Mouse (Mus musculus): ENCODE measurements around the gene Fam89b.

The Fam89b gene

GRCm38 (mm10) chr19:5739446-5739845, 10.0 kb upstream of the Fam89b start:
- no peak for DNase-seq (ENCODE audit: low spot score)

GRCm38 (mm10) chr19:5734325-5734724, 4.9 kb upstream of the Fam89b start:
- no peak for DNase-seq (ENCODE audit: low spot score)

- peak; percentile 90 for DNase-seq (ENCODE audit: low spot score)
Observed at GRCm38 (mm10) chr19:5731264-5731978, 2.0 kb upstream of the Fam89b start.

DNA sequence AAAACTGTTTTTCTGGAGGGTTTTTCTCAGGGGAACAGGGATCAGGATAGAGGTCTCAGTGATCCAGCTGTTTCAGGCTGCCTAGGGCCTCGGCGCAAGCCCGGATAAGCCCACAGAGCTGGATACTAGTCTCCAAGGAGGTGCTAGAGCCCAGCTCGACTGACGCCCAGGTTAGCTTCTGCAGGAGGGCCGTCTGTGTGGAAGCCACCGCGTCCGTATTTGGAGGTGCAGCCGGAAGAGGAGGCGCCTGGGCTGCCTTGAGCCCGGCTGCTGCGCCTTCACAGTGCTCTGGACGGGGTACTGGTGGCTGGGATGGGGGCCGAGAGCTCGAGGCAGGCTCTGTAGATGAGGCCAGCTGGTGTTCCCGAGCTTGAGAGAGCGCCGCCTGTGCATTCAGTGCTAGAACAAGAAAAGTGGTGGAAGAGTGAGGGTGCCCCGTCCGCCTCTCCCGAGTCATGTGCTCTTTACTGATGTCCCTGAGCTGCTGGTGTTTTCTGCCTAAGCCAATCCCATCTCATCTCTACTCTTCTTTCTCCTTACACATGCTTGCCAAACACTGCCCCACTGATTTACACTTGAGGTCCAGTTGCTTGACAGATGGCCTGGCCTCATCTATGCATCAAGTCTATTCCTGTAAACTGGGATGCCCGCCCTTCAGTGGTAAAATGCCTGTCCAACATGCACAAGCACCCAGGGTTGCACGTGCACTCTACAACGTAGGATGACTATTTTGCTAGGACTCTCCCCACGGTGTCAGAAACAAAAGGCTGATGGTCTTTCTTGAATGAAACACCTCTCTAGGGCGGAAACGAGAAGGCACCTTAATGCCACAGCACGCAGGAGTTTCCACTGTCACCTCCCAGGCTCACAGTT, 1.1 kb upstream of the Fam89b start:
- DNase-seq (ENCODE audit: low spot score) = no peak

GRCm38 (mm10) chr19:5728631-5729443, 616 bp downstream of the Fam89b start:
- no peak for DNase-seq (ENCODE audit: low spot score)

DNA sequence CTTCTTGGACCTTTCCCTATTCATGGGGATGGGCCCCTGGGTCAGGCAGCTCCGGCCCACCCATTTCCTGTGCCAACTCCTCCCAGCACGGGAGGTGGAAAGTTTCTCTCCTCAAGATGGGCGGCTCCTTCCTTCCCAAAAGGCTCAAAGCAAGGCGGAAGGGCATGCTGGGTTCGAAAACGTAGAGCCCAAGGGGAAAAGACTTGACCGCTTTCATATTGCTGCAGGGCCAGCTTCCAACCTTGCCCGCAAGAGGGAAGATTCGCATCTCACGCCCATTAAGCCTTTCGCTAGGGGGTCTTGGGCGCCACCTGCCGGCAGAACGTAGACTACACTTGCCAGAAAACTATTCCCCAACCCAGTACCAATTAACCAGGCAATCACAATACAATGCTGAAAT, 1.8 kb downstream of the Fam89b start:
- DNase-seq (ENCODE audit: low spot score) = peak; percentile 90

DNA sequence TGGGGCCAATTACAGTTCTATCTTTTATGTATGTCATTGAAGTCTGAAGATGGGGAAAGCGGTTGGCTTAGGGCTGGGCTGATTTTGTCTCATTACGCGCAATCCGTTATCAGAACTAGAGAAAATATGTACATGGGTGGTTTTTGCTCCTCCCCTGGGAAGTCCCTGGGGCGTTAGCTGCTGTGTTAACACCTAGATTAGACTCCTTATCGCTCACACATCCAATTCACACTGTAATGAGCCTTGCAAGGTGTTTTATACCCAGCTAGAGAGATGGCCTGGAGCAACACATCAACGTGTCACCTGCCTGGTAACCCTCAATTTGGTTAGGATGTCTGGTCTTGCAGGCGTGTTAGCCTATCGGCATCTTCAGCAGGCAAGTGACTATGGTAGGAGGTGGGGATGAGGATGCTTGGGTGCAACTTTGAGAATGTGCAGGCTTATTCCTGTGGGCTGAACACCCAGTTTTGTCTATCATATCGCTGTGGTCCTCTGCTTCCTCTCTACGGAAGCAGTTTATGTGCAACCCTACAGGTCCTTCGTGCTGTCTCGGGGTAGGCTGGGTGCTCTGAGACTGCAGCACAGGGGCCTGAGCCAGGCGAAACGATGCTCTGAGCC, 2.4 kb downstream of the Fam89b start:
- no peak for DNase-seq (ENCODE audit: low spot score)

DNA sequence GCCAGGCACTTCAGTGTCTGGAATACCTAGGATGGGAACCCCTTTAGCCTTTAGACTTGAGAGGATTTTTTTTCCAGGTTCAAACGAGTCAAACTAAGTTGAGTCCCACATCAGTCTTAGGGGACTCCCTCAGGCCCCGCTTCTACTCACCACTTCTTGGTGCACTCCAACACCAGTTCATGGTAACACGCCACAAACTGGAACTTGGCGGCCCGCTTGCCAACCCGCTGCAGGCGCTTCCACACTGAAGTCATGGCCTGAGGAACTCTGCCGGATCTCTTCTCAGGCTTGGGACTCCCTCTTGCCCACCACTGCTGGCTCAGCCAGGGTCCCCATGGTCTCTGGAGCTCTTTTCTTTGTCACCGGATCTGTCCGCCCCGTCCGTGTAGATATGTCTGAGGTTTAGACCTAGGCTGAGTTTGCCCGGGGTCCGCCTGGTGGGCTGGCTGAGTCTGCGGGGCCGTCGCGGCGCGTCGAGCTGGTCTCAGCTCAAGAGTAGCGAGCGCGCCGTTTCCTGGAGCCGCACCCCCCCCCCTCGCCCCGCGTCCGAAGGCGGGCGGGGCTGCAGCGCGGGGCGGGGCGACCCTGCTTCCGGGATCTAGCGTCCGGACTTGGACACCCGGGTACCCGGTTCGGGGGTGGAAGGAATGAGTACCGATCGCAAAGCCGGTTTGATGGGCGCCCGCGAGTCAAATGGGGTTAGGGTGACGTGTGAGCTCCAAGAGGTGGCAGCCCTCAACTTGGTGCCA, 3.5 kb downstream of the Fam89b start, which contains the start of gene Ehbp1l1:
TSS of gene Ehbp1l1 (minus strand) at position 551 of the 749 bp plus-strand sequence.
- peak; percentile 77 for DNase-seq (ENCODE audit: low spot score)

DNA sequence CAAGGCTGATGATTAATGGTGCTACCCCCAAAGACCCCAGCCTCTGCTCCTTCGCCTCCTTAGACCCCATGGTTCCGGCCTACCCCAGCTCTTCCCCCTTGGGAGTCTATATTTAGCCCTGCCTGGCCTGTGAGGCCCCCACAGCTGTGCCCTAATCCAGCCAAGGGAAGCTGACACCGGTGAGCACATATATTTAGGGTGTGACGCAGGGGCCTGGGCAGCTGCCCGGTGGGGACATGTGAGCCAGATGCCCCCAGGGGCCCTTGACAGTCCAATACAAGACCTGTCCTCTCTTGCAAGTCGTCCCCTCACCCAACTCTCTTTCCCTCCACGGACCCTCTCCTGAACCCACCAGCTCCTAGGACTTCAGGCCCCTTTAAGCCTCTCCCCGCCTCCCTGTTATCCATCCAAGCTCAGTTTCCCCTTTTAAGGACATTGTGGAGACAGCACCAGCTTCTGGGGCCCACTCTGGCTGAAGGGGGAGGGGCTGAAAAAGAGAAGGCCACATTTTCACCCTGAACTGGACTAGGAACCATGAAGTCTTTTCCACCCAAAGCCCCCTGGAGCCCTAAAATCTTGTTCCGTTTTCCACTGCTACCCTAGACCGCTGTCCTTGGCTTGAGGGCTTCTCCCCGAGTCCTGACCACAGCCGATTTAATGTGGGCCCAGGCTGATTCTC, 4.3 kb downstream of the Fam89b start:
- no peak for DNase-seq (ENCODE audit: low spot score)

DNA sequence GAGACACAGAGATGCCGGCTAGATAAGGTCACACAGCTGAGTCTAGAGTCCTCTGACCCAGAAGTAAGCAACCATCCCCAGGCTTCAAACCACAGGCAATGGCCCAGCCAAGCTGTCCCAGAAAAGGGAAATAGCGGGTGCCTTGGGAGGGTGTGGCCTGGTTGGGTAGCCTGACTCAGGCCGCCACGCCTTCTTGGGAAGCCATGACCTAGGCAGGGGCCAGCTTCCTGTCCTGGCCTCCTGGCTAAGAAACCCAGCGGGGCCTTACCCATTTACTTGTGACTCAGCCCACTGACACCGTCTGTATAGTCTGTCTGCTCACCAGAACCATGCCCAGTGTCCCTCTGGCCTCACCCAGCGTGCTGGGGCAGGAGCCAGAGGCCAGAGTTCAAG, 4.9 kb downstream of the Fam89b start:
- DNase-seq (ENCODE audit: low spot score) = peak; percentile 58

DNA sequence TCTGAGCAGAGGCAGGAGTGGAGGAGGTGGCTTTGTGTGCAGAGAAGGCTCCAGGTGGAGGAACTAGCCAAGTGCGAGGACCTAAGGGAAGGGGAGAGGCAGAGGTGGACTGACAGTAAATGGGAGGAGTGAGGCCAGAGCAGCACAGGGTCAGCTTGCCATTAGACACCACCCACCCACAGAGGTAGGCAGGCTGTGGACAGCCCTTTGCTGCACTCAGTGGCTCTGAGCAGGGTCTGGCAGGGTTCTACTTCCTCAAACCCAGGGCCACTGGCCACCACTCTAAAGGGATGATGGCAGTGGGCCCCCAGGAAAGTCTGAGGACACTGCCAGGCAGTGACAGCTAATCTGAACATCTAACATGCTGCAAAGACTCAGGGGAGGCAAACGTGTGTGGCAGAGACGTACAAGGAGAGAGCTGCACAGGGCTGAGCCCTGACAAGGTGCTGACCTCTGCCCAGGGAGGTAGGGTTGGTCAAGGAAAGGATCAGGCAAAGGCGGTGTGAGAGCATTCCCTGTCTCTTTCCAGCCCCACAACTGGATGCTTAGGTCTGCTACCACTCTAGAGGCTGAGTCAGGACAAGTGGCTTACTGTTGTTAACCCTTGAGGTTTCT, 5.4 kb downstream of the Fam89b start:
- DNase-seq (ENCODE audit: low spot score) = no peak

GRCm38 (mm10) chr19:5722848-5723425, 6.5 kb downstream of the Fam89b start:
- DNase-seq (ENCODE audit: low spot score) = no peak

GRCm38 (mm10) chr19:5721233-5721632, 8.2 kb downstream of the Fam89b start:
- DNase-seq (ENCODE audit: low spot score) = no peak

DNA sequence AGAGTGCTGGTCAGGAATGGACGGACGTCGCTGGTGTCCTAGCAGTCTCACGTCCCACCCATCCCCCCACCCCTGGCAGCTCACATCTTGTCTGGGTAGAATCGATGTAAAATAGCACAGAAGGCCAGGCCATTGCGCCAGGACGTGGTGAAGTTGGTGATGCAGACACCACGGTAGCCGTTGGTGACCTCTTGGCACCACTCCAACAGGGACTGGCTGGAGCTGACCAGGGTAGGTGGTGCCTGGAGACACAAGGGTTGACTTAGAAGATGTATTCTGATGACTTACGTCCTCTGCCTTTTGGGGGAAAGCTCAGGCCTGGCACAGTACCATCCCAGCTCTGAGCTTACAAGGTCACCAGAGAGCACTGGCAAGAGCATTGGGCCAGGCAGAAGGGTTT, 12.5 kb downstream of the Fam89b start:
- no peak for DNase-seq (ENCODE audit: low spot score)

DNA sequence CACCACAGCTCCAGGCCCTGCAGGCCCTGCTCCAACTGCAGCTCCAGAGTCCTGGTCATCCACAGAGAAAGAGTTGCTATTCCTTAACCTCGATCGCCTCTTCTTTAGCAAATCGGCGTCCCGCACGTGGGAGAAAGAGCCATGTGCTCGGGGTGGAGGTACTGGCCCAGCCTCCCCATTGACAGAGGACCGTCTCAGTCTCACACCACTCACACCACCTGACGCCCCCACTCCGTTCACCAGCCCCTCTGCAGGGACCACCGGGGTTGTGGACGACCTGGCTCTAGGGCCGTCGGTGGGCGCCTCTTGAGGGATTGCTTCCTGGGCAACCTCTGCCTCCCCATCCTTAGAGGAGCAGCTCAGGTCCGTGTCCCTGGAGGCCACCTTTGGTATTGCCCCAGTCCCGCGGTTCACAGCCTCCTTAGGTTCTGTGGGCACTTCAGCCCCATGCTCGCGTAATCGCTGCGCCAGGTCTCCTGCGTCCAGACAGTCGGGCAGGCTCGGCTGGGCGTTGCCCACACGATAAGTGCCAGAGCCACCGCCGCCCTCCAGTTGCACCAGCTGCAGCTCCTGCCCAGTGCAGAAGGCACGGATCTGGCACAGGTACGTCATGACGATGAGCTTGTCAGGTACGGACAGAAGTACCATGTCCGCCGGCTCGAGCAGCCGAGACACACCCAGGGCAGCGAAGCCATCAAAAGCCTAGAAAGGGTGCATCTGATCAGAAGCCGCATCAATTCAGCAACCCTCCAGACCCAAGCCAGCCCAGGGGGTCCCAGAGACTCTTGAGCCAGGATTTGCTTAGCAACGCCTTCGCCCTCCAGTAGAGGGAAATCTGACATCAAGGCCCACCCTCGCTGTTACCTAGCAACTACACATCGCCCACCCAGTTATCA, 13.4 kb downstream of the Fam89b start:
- DNase-seq (ENCODE audit: low spot score) = no peak

- DNase-seq (ENCODE audit: low spot score) = peak; percentile 58
Observed at GRCm38 (mm10) chr19:5713730-5714129, 15.7 kb downstream of the Fam89b start.

DNA sequence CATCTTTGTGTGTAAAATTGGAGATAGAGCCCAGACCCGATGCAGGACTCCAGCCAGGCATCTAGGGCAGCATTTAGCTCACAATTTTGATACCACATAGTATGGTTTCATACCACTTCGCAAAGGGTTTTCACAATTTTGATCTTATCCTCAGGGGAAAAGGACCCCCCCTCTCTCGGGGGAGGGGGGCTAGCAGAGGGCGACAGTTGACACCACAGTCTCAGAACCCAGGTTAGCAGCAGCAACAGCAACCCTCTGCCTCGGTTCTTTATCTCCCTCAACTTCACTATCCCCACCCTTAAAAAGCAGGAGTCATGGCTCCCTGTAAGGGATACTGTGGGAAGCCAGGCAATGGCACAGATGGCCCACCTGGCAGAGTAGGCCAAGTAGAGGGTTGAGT, 16.2 kb downstream of the Fam89b start:
- DNase-seq (ENCODE audit: low spot score) = no peak

- DNase-seq (ENCODE audit: low spot score) = no peak
Observed at GRCm38 (mm10) chr19:5711907-5712460, 17.5 kb downstream of the Fam89b start.

All from urinary bladder, postnatal 25 days (tissue).